Mouse (Mus musculus): ENCODE measurements around the gene Gtpbp4. TPM values are rescaled to one million over a fixed set of nuclear protein-coding genes. Genes with fewer than 3 reads are reported as not detected.

The Gtpbp4 gene
- polyA plus RNA-seq, 1 experiment from 2014 or later, result 110 TPM

- Histone ChIP-seq H3K4me2 (ENCODE audit: low read depth) (no peak overlapping the region), H3K9ac (ENCODE audit: low read length) (no peak overlapping the region), H3K4me1 (ENCODE audit: control insufficient read depth, insufficient read depth, low read length) (no peaks in the 10 kb centered on the region), H3K36me3 (ENCODE audit: control insufficient read depth, insufficient read depth, low read length) (no peaks in the 10 kb centered on the region), H3K27ac (ENCODE audit: low read depth, low read length) (no peak overlapping the region), H3K4me3 (ENCODE audit: low read depth, low read length) (no peak overlapping the region), H3K9me3 (ENCODE audit: control insufficient read depth, low read length) (no peaks in the 10 kb centered on the region), H3K27me3 (ENCODE audit: control insufficient read depth, insufficient read depth, low read length) (no peaks in the 10 kb centered on the region)
- WGBS, result 85% methylated on average over 7 of the region's 7 CpGs
- ATAC-seq (ENCODE audit: insufficient read depth, low FRiP score, low TSS enrichment), result no peak
- no peak for DNase-seq (ENCODE audit: low spot score)
Measured at GRCm38 (mm10) chr13:9021556-9021955, 25.7 kb upstream of the Gtpbp4 start.

- DNase-seq (ENCODE audit: low spot score) (no peak), ATAC-seq (ENCODE audit: insufficient read depth, low FRiP score, low TSS enrichment) (no peak)
- WGBS, result 82% methylated on average over 4 of the region's 4 CpGs
- Histone ChIP-seq H3K36me3 (ENCODE audit: control insufficient read depth, insufficient read depth, low read length) (no peaks in the 10 kb centered on the region), H3K9me3 (ENCODE audit: control insufficient read depth, low read length) (no peaks in the 10 kb centered on the region), H3K4me2 (ENCODE audit: low read depth) (no peak overlapping the region), H3K4me3 (ENCODE audit: low read depth, low read length) (no peak overlapping the region), H3K9ac (ENCODE audit: low read length) (no peak overlapping the region), H3K27me3 (ENCODE audit: control insufficient read depth, insufficient read depth, low read length) (no peaks in the 10 kb centered on the region), H3K4me1 (ENCODE audit: control insufficient read depth, insufficient read depth, low read length) (no peaks in the 10 kb centered on the region), H3K27ac (ENCODE audit: low read depth, low read length) (no peak overlapping the region)
Measured at GRCm38 (mm10) chr13:9019713-9020112, 23.8 kb upstream of the Gtpbp4 start.

- Histone ChIP-seq H3K9me3 (ENCODE audit: control insufficient read depth, low read length) (no peaks in the 10 kb centered on the region), H3K27ac (ENCODE audit: low read depth, low read length) (no peak overlapping the region), H3K9ac (ENCODE audit: low read length) (no peak overlapping the region), H3K27me3 (ENCODE audit: control insufficient read depth, insufficient read depth, low read length) (no peaks in the 10 kb centered on the region), H3K4me3 (ENCODE audit: low read depth, low read length) (no peak overlapping the region), H3K4me2 (ENCODE audit: low read depth) (no peak overlapping the region), H3K4me1 (ENCODE audit: control insufficient read depth, insufficient read depth, low read length) (no peaks in the 10 kb centered on the region), H3K36me3 (ENCODE audit: control insufficient read depth, insufficient read depth, low read length) (no peaks in the 10 kb centered on the region)
- ATAC-seq (ENCODE audit: insufficient read depth, low FRiP score, low TSS enrichment), result no peak
- WGBS, result 83% methylated on average over 2 of the region's 2 CpGs
- DNase-seq (ENCODE audit: low spot score), result no peak
Measured at GRCm38 (mm10) chr13:9018974-9019587, 23.2 kb upstream of the Gtpbp4 start.

- Histone ChIP-seq H3K4me3 (ENCODE audit: low read depth, low read length) (no peak overlapping the region), H3K4me1 (ENCODE audit: control insufficient read depth, insufficient read depth, low read length) (no peaks in the 10 kb centered on the region), H3K9me3 (ENCODE audit: control insufficient read depth, low read length) (no peaks in the 10 kb centered on the region), H3K9ac (ENCODE audit: low read length) (no peak overlapping the region), H3K36me3 (ENCODE audit: control insufficient read depth, insufficient read depth, low read length) (no peaks in the 10 kb centered on the region), H3K27me3 (ENCODE audit: control insufficient read depth, insufficient read depth, low read length) (no peaks in the 10 kb centered on the region), H3K4me2 (ENCODE audit: low read depth) (no peak overlapping the region), H3K27ac (ENCODE audit: low read depth, low read length) (no peak overlapping the region)
- ATAC-seq (ENCODE audit: insufficient read depth, low FRiP score, low TSS enrichment), result no peak
- WGBS, result 4% methylated on average over 8 of the region's 8 CpGs
- peak; percentile 26 for DNase-seq (ENCODE audit: low spot score)
Measured at GRCm38 (mm10) chr13:9017190-9017589, 21.3 kb upstream of the Gtpbp4 start.

- H3K27ac ChIP-seq (ENCODE audit: low read depth, low read length), result no peak overlapping the region
- ATAC-seq (ENCODE audit: insufficient read depth, low FRiP score, low TSS enrichment) (no peak), DNase-seq (ENCODE audit: low spot score) (no peak)
- H3K9ac ChIP-seq (ENCODE audit: low read length), result no peak overlapping the region
- no peaks in the 10 kb centered on the region for H3K27me3 ChIP-seq (ENCODE audit: control insufficient read depth, insufficient read depth, low read length)
- WGBS, result 33% methylated on average over 3 of the region's 3 CpGs
- no peaks in the 10 kb centered on the region for H3K36me3 ChIP-seq (ENCODE audit: control insufficient read depth, insufficient read depth, low read length)
- no peak overlapping the region for H3K4me3 ChIP-seq (ENCODE audit: low read depth, low read length)
- no peak overlapping the region for H3K4me2 ChIP-seq (ENCODE audit: low read depth)
- no peaks in the 10 kb centered on the region for H3K9me3 ChIP-seq (ENCODE audit: control insufficient read depth, low read length)
- no peaks in the 10 kb centered on the region for H3K4me1 ChIP-seq (ENCODE audit: control insufficient read depth, insufficient read depth, low read length)
Measured at GRCm38 (mm10) chr13:9014431-9014830, 18.5 kb upstream of the Gtpbp4 start.

- no peak overlapping the region for H3K4me2 ChIP-seq (ENCODE audit: low read depth)
- WGBS, result 64% methylated on average over 1 of the region's 1 CpGs
- no peak for ATAC-seq (ENCODE audit: insufficient read depth, low FRiP score, low TSS enrichment)
- H3K27me3 ChIP-seq (ENCODE audit: control insufficient read depth, insufficient read depth, low read length), result no peaks in the 10 kb centered on the region
- H3K36me3 ChIP-seq (ENCODE audit: control insufficient read depth, insufficient read depth, low read length), result no peaks in the 10 kb centered on the region
- H3K4me3 ChIP-seq (ENCODE audit: low read depth, low read length), result no peak overlapping the region
- no peaks in the 10 kb centered on the region for H3K4me1 ChIP-seq (ENCODE audit: control insufficient read depth, insufficient read depth, low read length)
- no peak overlapping the region for H3K27ac ChIP-seq (ENCODE audit: low read depth, low read length)
- no peak for DNase-seq (ENCODE audit: low spot score)
- no peak overlapping the region for H3K9ac ChIP-seq (ENCODE audit: low read length)
- no peaks in the 10 kb centered on the region for H3K9me3 ChIP-seq (ENCODE audit: control insufficient read depth, low read length)
Measured at GRCm38 (mm10) chr13:9013483-9013882, 17.6 kb upstream of the Gtpbp4 start.

GRCm38 (mm10) chr13:9011596-9012350 lies 15.9 kb upstream of the Gtpbp4 start:
- Histone ChIP-seq H3K4me3 (ENCODE audit: low read depth, low read length) (no peak overlapping the region), H3K9me3 (ENCODE audit: control insufficient read depth, low read length) (no peaks in the 10 kb centered on the region), H3K9ac (ENCODE audit: low read length) (no peak overlapping the region), H3K27ac (ENCODE audit: low read depth, low read length) (no peak overlapping the region), H3K36me3 (ENCODE audit: control insufficient read depth, insufficient read depth, low read length) (no peaks in the 10 kb centered on the region), H3K4me2 (ENCODE audit: low read depth) (no peak overlapping the region), H3K27me3 (ENCODE audit: control insufficient read depth, insufficient read depth, low read length) (no peaks in the 10 kb centered on the region), H3K4me1 (ENCODE audit: control insufficient read depth, insufficient read depth, low read length) (no peaks in the 10 kb centered on the region)
- ATAC-seq (ENCODE audit: insufficient read depth, low FRiP score, low TSS enrichment) (no peak; the same call in 1 of the 2 replicates), DNase-seq (ENCODE audit: low spot score) (peak; percentile 75)
- WGBS, result 57% methylated on average over 12 of the region's 12 CpGs

- no peak overlapping the region for H3K27ac ChIP-seq (ENCODE audit: low read depth, low read length)
- H3K9ac ChIP-seq (ENCODE audit: low read length), result no peak overlapping the region
- DNase-seq (ENCODE audit: low spot score) (no peak), ATAC-seq (ENCODE audit: insufficient read depth, low FRiP score, low TSS enrichment) (no peak)
- H3K4me1 ChIP-seq (ENCODE audit: control insufficient read depth, insufficient read depth, low read length), result no peaks in the 10 kb centered on the region
- no peaks in the 10 kb centered on the region for H3K36me3 ChIP-seq (ENCODE audit: control insufficient read depth, insufficient read depth, low read length)
- no peak overlapping the region for H3K4me3 ChIP-seq (ENCODE audit: low read depth, low read length)
- 77% methylated on average over 2 of the region's 2 CpGs for WGBS
- H3K27me3 ChIP-seq (ENCODE audit: control insufficient read depth, insufficient read depth, low read length), result no peaks in the 10 kb centered on the region
- H3K9me3 ChIP-seq (ENCODE audit: control insufficient read depth, low read length), result no peaks in the 10 kb centered on the region
- no peak overlapping the region for H3K4me2 ChIP-seq (ENCODE audit: low read depth)
Measured at GRCm38 (mm10) chr13:9003306-9003705, 7.4 kb upstream of the Gtpbp4 start.

- H3K27me3 ChIP-seq (ENCODE audit: control insufficient read depth, insufficient read depth, low read length), result no peaks in the 10 kb centered on the region
- no peaks in the 10 kb centered on the region for H3K9me3 ChIP-seq (ENCODE audit: control insufficient read depth, low read length)
- peaks cover 5% of the 10 kb centered on the region; the same call in 1 of the 2 replicates for H3K4me1 ChIP-seq (ENCODE audit: control insufficient read depth, insufficient read depth, low read length)
- H3K4me3 ChIP-seq (ENCODE audit: low read depth, low read length), result no peak overlapping the region
- H3K36me3 ChIP-seq (ENCODE audit: control insufficient read depth, insufficient read depth, low read length), result no peaks in the 10 kb centered on the region
- ATAC-seq (ENCODE audit: insufficient read depth, low FRiP score, low TSS enrichment) (no peak), DNase-seq (ENCODE audit: low spot score) (no peak)
- H3K9ac ChIP-seq (ENCODE audit: low read length), result no peak overlapping the region
- no peak overlapping the region for H3K27ac ChIP-seq (ENCODE audit: low read depth, low read length)
- no peak overlapping the region for H3K4me2 ChIP-seq (ENCODE audit: low read depth)
- 90% methylated on average over 8 of the region's 8 CpGs for WGBS
Measured at GRCm38 (mm10) chr13:8999464-8999863, 3.6 kb upstream of the Gtpbp4 start.
